Mouse (Mus musculus): ENCODE measurements at regions not wholly inside any gene's neighbourhood (a gene's known extent, or its start where the extent isn't known, plus 50 kb on each side); places are given as distances from the start of the nearest gene placed in this dataset.

DNA sequence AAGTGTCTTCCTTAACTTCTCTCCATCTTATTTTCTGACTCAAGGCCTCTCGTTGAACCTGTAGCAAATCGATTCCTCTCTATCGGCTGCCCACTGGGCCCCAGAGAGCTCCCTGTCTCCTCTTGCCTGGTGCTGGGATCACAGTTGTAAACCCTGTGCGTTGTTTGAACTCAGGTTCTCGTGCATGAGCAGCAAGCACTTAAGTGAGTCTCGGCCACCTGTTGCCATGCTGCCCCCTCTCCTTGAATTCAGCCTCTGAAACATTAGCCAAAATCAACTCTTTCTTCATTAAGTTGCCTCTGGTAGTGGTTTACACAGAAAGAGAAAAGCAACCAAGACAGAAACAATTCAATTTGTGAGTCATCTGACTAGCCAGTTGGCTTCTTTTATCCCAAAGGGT lies 144.9 kb upstream of the Lyplal1 start:
- Histone ChIP-seq H3K4me1 (ENCODE audit: control insufficient read depth in 1 of 2, insufficient read depth in 2 of 2, low read length in 2 of 2) (no peaks in the 10 kb centered on the region), H3K79me2 (ENCODE audit: control insufficient read depth, insufficient read depth, low read length, poor library complexity) (no peaks in the 10 kb centered on the region), H3K27ac (ENCODE audit: control insufficient read depth, low read depth, low read length) (no peak overlapping the region), H3K9ac (ENCODE audit: control insufficient read depth, low read depth, low read length, poor library complexity, severe bottlenecking) (no peak overlapping the region), H3K9me3 (replicated peaks; ENCODE audit: insufficient read depth, low read length) (no peaks in the 10 kb centered on the region), H3K36me3 (ENCODE audit: control insufficient read depth in 1 of 2, insufficient read depth in 2 of 2, low read length in 2 of 2) (no peaks in the 10 kb centered on the region), H3K4me3 (ENCODE audit: control insufficient read depth in 1 of 2, insufficient read depth in 1 of 2, low read depth in 2 of 2, low read length in 2 of 2) (no peak overlapping the region), H3K27me3 (ENCODE audit: control insufficient read depth in 1 of 2, insufficient read depth in 2 of 2, low read length in 2 of 2) (no peaks in the 10 kb centered on the region)
- no peak for DNase-seq (ENCODE audit: low read depth, low spot score)
- TF ChIP-seq MAFK (IDR thresholded peaks at IDR 0.05; ENCODE audit: borderline replicate concordance, low read depth, low read length) (no peak), POLR2AphosphoS2 (IDR thresholded peaks at IDR 0.05; ENCODE audit: low read length) (no peak), RCOR1 (IDR thresholded peaks at IDR 0.05; ENCODE audit: low read depth, low read length) (no peak), RAD21 (IDR thresholded peaks at IDR 0.05; ENCODE audit: low read depth, low read length) (no peak), MAX (IDR thresholded peaks at IDR 0.05; ENCODE audit: low read length) (no peak), HCFC1 (IDR thresholded peaks at IDR 0.05; ENCODE audit: low read depth, low read length) (no peak), GATA1 (IDR thresholded peaks at IDR 0.05; ENCODE audit: low read depth, low read length) (no peak), MYC (IDR thresholded peaks at IDR 0.05; ENCODE audit: low read depth, low read length) (no peak)

DNA sequence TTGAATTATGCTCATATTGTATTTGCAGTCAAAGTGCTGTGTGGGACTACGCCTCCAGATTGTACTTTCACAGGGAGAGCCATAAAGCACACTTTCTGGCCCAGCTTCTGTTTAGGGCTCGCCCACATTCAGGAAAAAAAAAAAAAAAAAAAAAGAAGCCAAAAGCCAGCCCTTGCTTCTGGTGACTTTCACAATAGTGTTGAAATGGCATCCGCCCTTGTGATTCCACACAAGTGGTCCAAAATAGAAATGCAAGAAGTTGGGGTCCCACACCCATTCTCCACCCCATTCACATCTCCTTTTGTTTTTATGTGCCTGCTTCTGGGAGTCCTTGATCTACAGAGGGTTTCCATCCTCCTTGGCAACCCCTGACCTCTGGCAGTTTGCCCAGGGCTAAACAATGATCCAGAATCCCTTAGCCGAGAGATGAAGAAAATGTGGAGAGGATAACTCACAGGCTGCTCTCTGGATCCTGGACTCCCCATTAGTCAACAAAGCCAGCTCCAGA lies 144.3 kb upstream of the Lyplal1 start:
- Histone ChIP-seq H3K79me2 (ENCODE audit: control insufficient read depth, insufficient read depth, low read length, poor library complexity) (no peaks in the 10 kb centered on the region), H3K9me3 (replicated peaks; ENCODE audit: insufficient read depth, low read length) (no peaks in the 10 kb centered on the region), H3K4me3 (ENCODE audit: control insufficient read depth in 1 of 2, insufficient read depth in 1 of 2, low read depth in 2 of 2, low read length in 2 of 2) (no peak overlapping the region), H3K27me3 (ENCODE audit: control insufficient read depth in 1 of 2, insufficient read depth in 2 of 2, low read length in 2 of 2) (no peaks in the 10 kb centered on the region), H3K36me3 (ENCODE audit: control insufficient read depth in 1 of 2, insufficient read depth in 2 of 2, low read length in 2 of 2) (no peaks in the 10 kb centered on the region), H3K4me1 (ENCODE audit: control insufficient read depth in 1 of 2, insufficient read depth in 2 of 2, low read length in 2 of 2) (no peaks in the 10 kb centered on the region), H3K27ac (ENCODE audit: control insufficient read depth, low read depth, low read length) (no peak overlapping the region), H3K9ac (ENCODE audit: control insufficient read depth, low read depth, low read length, poor library complexity, severe bottlenecking) (no peak overlapping the region)
- TF ChIP-seq TCF12 (IDR thresholded peaks at IDR 0.05; ENCODE audit: low read depth, low read length) (no peak), ZC3H11A (IDR thresholded peaks at IDR 0.05; ENCODE audit: low read depth, low read length) (no peak), USF1 (IDR thresholded peaks at IDR 0.05; ENCODE audit: low read depth, low read length) (no peak), EP300 (IDR thresholded peaks at IDR 0.05; ENCODE audit: low read depth in 1 of 2, low read length in 2 of 2) (no peak), ZNF384 (IDR thresholded peaks at IDR 0.05; ENCODE audit: low read depth, low read length) (no peak), ETS1 (IDR thresholded peaks at IDR 0.05; ENCODE audit: low read depth, low read length) (no peak), POLR2A (IDR thresholded peaks at IDR 0.05; ENCODE audit: control insufficient read depth in 1 of 2, insufficient read depth in 1 of 2, low read depth in 1 of 2, low read length in 2 of 2, poor library complexity in 1 of 2) (no peak), JUND (IDR thresholded peaks at IDR 0.05; ENCODE audit: low read depth, low read length) (no peak), NRF1 (IDR thresholded peaks at IDR 0.05; ENCODE audit: insufficient read depth, low read depth, low read length, poor library complexity, severe bottlenecking) (no peak), ELF1 (IDR thresholded peaks at IDR 0.05; ENCODE audit: low read depth, low read length) (no peak), MYC (IDR thresholded peaks at IDR 0.05; ENCODE audit: low read depth, low read length) (no peak), E2F4 (IDR thresholded peaks at IDR 0.05; ENCODE audit: borderline replicate concordance, low read depth, low read length) (no peak), UBTF (IDR thresholded peaks at IDR 0.05; ENCODE audit: borderline replicate concordance, insufficient read depth, low read depth, low read length) (no peak), MAFK (IDR thresholded peaks at IDR 0.05; ENCODE audit: borderline replicate concordance, low read depth, low read length) (no peak), CHD1 (IDR thresholded peaks at IDR 0.05; ENCODE audit: low read depth, low read length) (no peak), GATA1 (IDR thresholded peaks at IDR 0.05; ENCODE audit: low read depth, low read length) (no peak)
- DNase-seq (ENCODE audit: low read depth, low spot score), result no peak

All from MEL (cell line).